Mouse (Mus musculus): ENCODE measurements around the gene Pou3f3. TPM values are rescaled to one million over a fixed set of nuclear protein-coding genes. Genes with fewer than 3 reads are reported as not detected.

Pou3f3 gene
- polyA plus RNA-seq, 1 experiment = not detected

DNA sequence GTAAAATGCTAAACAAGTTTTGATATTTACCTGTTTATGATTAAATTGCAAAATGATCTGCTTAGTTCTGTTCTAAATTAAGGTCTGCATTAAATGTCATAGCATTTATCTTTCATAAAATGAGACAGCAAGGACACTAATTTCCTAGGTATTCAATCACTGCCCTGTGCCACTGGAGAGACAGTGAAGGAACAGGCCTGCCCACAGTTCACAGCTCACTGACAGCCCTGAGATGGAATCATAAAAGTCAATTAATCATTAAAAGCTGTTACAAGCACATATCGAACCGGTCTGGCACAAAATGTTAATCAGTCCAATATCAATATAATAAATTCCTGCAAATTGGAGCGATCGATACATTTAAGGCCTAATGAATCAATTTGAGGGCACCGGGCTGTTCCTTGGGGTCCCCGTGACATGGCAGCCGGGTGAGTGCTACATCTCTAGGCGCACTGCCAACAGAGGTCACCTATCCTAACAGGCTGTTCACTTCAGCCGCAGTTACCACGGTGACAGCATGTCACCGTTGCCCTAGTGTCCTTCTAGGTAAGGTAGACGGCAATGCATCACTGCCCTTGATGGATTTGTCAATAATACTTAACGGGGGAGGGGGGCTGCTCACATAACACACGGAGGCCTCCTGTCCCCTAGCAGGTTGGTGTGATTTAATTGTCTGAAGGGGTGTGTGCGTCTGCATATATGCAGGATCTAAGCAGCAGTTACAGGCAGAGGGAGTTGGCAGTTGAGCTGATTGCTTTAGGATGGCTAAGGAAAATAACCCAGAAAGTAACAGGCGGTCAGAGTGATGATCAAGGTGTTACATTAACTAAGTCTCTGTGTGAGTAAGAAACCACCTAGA lies 46.0 kb downstream of the Pou3f3 start:
- Histone ChIP-seq H3K36me3 (ENCODE audit: control insufficient read depth, insufficient read depth, low read length) (no peaks in the 10 kb centered on the region), H3K4me1 (ENCODE audit: control insufficient read depth, insufficient read depth, insufficient read length) (no peaks in the 10 kb centered on the region), H3K27me3 (ENCODE audit: control insufficient read depth, insufficient read depth, low read length) (no peaks in the 10 kb centered on the region), H3K4me3 (ENCODE audit: extremely low read depth, insufficient read depth, insufficient read length) (no peak overlapping the region), H3K27ac (ENCODE audit: insufficient read depth, low read length) (no peak overlapping the region)
- no peak for TF ChIP-seq CTCF (IDR thresholded peaks at IDR 0.05; ENCODE audit: extremely low read depth, insufficient read depth, insufficient read length, insufficient replicate concordance)
- no peak for TF ChIP-seq POLR2A (IDR thresholded peaks at IDR 0.05; ENCODE audit: low read depth, low read length)
- WGBS = 86% methylated on average over 16 of the region's 16 CpGs
- DNase-seq (ENCODE audit: low read depth in 1 of 2, low spot score in 2 of 2) = no peak

DNA sequence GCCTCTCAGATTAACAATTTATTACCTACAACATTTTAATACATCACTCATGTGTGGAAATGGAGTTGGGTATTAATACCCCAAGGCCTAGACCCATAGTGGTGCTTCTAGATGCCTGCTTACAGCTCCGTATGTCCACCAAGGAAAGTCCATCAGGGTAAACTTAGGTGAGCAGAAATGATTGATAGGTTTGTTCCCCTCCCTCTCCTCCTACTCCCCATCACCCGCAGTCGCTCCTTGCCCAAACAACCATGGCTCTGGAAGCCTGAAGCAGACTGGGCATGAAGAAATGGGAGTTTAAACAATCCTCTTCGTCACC lies 46.6 kb downstream of the Pou3f3 start:
- TF ChIP-seq CTCF (IDR thresholded peaks at IDR 0.05; ENCODE audit: extremely low read depth, insufficient read depth, insufficient read length, insufficient replicate concordance) (no peak), POLR2A (IDR thresholded peaks at IDR 0.05; ENCODE audit: low read depth, low read length) (no peak)
- Histone ChIP-seq H3K27me3 (ENCODE audit: control insufficient read depth, insufficient read depth, low read length) (no peaks in the 10 kb centered on the region), H3K36me3 (ENCODE audit: control insufficient read depth, insufficient read depth, low read length) (no peaks in the 10 kb centered on the region), H3K4me1 (ENCODE audit: control insufficient read depth, insufficient read depth, insufficient read length) (no peaks in the 10 kb centered on the region), H3K4me3 (ENCODE audit: extremely low read depth, insufficient read depth, insufficient read length) (no peak overlapping the region), H3K27ac (ENCODE audit: insufficient read depth, low read length) (no peak overlapping the region)
- no peak for DNase-seq (ENCODE audit: low read depth in 1 of 2, low spot score in 2 of 2)
- WGBS = 90% methylated on average over 4 of the region's 4 CpGs

DNA sequence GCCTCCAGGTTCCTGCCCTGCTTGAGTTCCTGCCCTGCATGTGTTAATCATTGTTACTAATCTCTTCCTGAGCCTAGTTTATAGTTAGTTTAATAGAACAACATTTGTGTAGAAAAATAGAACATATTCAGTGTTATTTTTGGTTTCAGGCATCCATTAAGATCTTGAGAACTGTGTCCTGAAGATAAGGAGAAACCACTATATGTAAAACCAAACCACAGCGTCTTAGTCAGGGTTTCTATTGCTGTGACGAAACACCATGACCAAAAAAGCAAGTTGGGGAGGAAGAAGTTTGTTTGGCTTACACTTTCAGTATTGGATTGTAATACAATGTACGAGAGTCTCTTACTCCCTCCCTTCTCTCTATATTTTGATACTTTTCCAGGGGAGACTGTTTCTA lies 49.5 kb downstream of the Pou3f3 start:
- DNase-seq (ENCODE audit: low read depth in 1 of 2, low spot score in 2 of 2) = no peak
- no peak overlapping the region for H3K27ac ChIP-seq (ENCODE audit: insufficient read depth, low read length)
- no peaks in the 10 kb centered on the region for H3K27me3 ChIP-seq (ENCODE audit: control insufficient read depth, insufficient read depth, low read length)
- H3K4me3 ChIP-seq (ENCODE audit: extremely low read depth, insufficient read depth, insufficient read length) = no peak overlapping the region
- 10% methylated on average over 3 of the region's 3 CpGs for WGBS
- H3K36me3 ChIP-seq (ENCODE audit: control insufficient read depth, insufficient read depth, low read length) = no peaks in the 10 kb centered on the region
- TF ChIP-seq CTCF (IDR thresholded peaks at IDR 0.05; ENCODE audit: extremely low read depth, insufficient read depth, insufficient read length, insufficient replicate concordance) = no peak
- TF ChIP-seq POLR2A (IDR thresholded peaks at IDR 0.05; ENCODE audit: low read depth, low read length) = no peak
- H3K4me1 ChIP-seq (ENCODE audit: control insufficient read depth, insufficient read depth, insufficient read length) = no peaks in the 10 kb centered on the region

DNA sequence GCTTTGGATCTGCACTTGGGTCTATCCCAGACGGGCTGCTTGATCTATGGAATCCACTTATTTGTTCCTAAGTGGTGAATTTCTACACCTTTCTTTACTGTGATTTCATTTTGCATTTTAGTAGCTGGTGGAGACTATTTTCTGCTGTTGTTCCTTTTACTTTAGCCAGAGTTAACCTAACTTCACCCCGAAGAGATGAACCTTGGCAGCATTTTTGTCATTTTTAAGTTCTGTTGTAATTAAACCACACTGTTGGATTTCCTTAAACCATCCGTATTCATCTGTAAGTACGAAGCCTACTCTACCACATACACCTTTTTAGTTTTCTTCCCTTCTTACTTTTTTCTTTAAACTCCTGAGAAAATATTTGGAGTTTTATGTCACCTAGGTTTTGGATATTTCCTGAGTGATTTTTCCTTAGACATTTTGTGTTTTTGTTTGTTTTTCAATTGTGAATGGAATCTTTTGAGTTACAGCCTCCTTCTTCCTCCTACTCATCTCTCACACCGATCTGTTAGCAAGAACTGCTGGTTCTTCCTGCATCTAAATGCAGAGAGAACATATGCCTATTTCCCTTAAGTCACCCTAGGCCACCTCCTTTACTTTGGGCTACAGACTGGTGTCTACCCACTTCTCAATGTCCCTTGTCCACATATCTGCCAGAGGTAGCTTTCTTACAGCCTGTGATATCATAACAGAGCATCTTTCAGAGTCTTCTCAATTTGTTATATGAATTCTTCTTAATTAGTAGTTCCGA lies 54.1 kb downstream of the Pou3f3 start:
- Histone ChIP-seq H3K27ac (ENCODE audit: insufficient read depth, low read length) (no peak overlapping the region), H3K4me3 (ENCODE audit: extremely low read depth, insufficient read depth, insufficient read length) (no peak overlapping the region), H3K4me1 (ENCODE audit: control insufficient read depth, insufficient read depth, insufficient read length) (no peaks in the 10 kb centered on the region), H3K27me3 (ENCODE audit: control insufficient read depth, insufficient read depth, low read length) (no peaks in the 10 kb centered on the region), H3K36me3 (ENCODE audit: control insufficient read depth, insufficient read depth, low read length) (no peaks in the 10 kb centered on the region)
- no peak for DNase-seq (ENCODE audit: low read depth in 1 of 2, low spot score in 2 of 2)
- TF ChIP-seq POLR2A (IDR thresholded peaks at IDR 0.05; ENCODE audit: low read depth, low read length) (no peak), CTCF (IDR thresholded peaks at IDR 0.05; ENCODE audit: extremely low read depth, insufficient read depth, insufficient read length, insufficient replicate concordance) (no peak)
- WGBS = 78% methylated on average over 6 of the region's 6 CpGs

Other genes starting within 250 kb of the Pou3f3 start
- gene Mrps9, start 155.5 kb downstream of the Pou3f3 start, polyA plus RNA-seq (2012; rRNA removed) = 14.2 and 15.4 TPM in 2 replicates

All from spleen, adult 2 months (tissue).